Mouse (Mus musculus): ENCODE data around the gene Usp22. TPM values are rescaled to one million over a fixed set of nuclear protein-coding genes. Genes with fewer than 3 reads are reported as not detected.
A peak's percentile ranks its signal among the peaks of the same experiment; 100 is the strongest.
"Not testable (repeated sequence)": the region's sequence is repeated elsewhere in the genome, so short reads cannot be mapped to it uniquely, and the experiment has no call there.

The Usp22 gene
- polyA plus RNA-seq, 1 experiment from 2014 or later: 255 TPM

DNA sequence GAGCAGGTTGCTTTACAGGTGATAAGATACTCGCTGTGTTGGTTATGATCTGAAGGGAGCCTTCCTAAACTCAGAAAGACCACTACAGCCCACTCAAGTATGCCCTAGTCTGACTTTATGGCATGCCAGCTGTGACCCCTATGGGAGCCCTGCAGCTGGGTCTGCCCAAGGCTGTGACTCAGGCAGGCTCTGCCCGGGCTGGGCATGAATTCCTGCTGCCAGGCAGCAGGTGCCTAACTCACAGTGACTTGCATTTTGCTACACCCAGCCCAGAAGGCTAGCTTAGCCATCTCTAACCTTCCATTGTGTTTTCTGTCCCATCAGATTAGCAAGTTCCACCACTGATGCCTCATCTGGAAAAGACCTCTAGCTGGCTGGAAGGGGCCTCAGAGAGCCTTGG, 28.0 kb upstream of the Usp22 start:
- Histone ChIP-seq H3K9me3 (no peaks in the 10 kb centered on the region), H3K4me1 (replicated peaks) (no peaks in the 10 kb centered on the region), H3K27ac (no peak overlapping the region), H3K4me3 (no peak overlapping the region), H3K36me3 (no peaks in the 10 kb centered on the region), H3K27me3 (ENCODE audit: insufficient read depth, poor library complexity, severe bottlenecking) (no peaks in the 10 kb centered on the region)
- 82% methylated on average over 2 of the region's 2 CpGs for WGBS
- no peak for DNase-seq (ENCODE audit: low spot score)

DNA sequence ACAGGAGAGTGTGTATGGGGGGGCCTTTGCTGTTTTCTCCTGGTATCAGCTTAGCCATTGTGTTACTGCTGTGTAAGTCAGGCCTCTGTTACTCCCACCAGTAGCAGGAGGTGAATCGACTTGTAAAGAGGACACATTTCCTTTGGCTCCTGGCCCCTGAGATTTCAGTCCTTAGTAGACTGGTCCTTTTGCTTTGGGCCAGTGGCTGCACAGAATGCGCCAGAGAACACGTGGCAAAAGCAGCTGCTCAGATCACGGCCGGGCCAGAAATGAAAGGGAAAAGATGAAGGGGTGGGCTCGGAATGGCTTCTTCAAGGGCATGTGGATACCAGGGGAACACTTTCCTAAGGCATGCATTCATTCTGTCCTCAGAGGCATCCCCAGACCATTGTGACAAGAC, 27.3 kb upstream of the Usp22 start:
- H3K36me3 ChIP-seq: no peaks in the 10 kb centered on the region
- H3K9me3 ChIP-seq: no peaks in the 10 kb centered on the region
- WGBS: 72% methylated on average over 6 of the region's 6 CpGs
- no peak for DNase-seq (ENCODE audit: low spot score)
- no peaks in the 10 kb centered on the region for H3K4me1 ChIP-seq (replicated peaks)
- no peaks in the 10 kb centered on the region for H3K27me3 ChIP-seq (ENCODE audit: insufficient read depth, poor library complexity, severe bottlenecking)
- no peak overlapping the region for H3K4me3 ChIP-seq
- H3K27ac ChIP-seq: no peak overlapping the region

DNA sequence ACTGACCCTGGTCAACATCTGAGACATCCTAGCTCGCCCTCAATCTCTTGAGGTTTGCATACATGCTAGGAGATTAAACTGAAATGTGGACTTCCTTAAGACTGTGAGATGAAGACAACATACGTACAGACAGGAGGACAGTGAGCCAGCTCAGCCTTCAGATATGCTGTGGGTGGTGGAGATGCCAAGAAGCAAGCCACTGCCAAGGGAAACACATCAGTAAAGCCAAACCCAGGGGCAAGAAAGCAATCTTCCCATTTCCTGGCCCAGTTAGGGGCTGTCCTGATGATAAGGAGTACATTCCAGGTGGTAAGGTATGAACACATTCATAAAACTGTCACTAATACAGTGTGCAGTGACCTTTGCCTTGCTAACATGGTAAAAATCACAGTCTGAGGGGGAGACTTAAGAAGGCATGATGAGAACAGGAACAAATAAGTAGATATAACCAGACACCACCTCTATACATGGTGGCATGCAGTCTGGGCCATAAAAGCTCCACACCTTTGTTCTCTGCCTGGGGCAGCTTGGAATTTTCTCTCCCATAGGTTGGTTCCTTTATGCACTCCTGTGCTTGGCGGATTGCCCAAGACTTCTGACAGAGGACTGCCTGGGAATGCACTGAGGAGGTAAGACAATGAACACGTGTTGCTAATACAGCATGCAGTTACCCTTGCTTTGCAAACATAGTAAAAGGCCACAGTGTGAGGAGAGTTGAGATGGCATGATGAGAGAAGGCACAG, 24.9 kb upstream of the Usp22 start:
- no peaks in the 10 kb centered on the region for H3K27me3 ChIP-seq (ENCODE audit: insufficient read depth, poor library complexity, severe bottlenecking)
- no peak for DNase-seq (ENCODE audit: low spot score)
- no peak overlapping the region for H3K27ac ChIP-seq
- H3K9me3 ChIP-seq: no peaks in the 10 kb centered on the region
- no peak overlapping the region for H3K4me3 ChIP-seq
- no peaks in the 10 kb centered on the region for H3K36me3 ChIP-seq
- no peaks in the 10 kb centered on the region for H3K4me1 ChIP-seq (replicated peaks)
- WGBS: 80% methylated on average over 4 of the region's 4 CpGs

GRCm38 (mm10) chr11:61197935-61198334, 23.1 kb upstream of the Usp22 start:
- Histone ChIP-seq H3K36me3 (no peaks in the 10 kb centered on the region), H3K27ac (no peak overlapping the region)

DNA sequence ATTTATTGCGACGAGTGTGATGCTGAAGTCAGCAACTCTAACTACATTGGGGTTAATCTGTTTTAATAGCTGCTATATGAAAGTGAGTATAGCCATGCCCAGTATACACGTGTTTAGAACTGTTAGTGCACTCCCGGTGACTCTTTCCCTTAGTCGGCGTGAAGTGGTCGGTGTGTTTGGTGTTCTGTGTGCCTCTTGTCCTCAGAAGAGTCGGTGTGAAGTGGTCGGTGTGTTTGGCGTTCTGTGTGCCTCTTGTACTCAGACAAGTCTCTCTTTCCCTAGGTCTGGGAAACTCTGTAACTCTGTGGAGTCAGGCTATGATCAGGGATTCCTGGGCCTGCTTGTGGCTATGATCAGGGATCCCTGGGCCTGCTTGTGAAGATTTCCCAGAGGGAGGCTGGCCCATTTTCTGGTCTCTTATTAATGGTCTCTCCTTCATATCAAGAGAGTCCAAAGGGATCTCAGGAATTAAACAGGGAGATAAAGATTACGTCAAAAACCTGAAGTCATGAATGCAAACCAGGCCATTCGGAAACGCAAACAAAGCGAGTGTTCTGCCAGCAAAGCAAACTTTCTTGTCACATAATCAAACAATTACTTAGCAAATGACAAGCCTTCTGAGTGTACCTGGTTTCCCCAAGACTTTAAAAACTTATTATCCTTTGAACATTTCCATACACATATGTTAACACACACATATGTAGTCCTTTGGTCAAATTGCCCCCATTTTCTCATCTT, 21.9 kb upstream of the Usp22 start:
- Histone ChIP-seq H3K27ac (no peak overlapping the region), H3K27me3 (ENCODE audit: insufficient read depth, poor library complexity, severe bottlenecking) (no peaks in the 10 kb centered on the region), H3K9me3 (no peaks in the 10 kb centered on the region), H3K36me3 (no peaks in the 10 kb centered on the region), H3K4me3 (no peak overlapping the region), H3K4me1 (replicated peaks) (no peaks in the 10 kb centered on the region)
- WGBS: 87% methylated on average over 14 of the region's 14 CpGs
- no peak for DNase-seq (ENCODE audit: low spot score)

More at GRCm38 (mm10) chr11:61197935-61198334, 23.1 kb upstream of the Usp22 start:
- DNase-seq (ENCODE audit: low spot score): no peak
- H3K4me1 ChIP-seq (replicated peaks): no peaks in the 10 kb centered on the region
- no peaks in the 10 kb centered on the region for H3K27me3 ChIP-seq (ENCODE audit: insufficient read depth, poor library complexity, severe bottlenecking)
- no peak overlapping the region for H3K4me3 ChIP-seq
- no peaks in the 10 kb centered on the region for H3K9me3 ChIP-seq

DNA sequence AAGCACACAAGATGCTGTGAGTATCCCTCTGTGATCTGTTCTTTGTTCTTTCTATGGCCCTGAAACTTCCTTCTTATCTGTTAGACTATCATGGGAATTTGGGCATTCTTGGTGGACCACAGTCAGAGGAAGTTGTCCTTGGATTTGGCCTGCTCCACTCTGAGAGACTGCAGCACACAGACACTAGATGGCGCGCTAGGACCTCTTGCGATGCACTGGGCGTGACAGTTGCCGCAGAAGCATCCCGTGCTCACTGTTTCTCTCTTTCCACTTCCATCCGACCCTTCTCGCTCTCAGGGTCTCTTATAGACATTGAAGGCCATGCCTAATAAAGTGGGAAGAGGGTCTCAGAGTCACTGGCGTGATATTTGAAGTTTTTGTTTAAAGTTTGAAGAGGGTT, 18.5 kb upstream of the Usp22 start:
- peak; percentile 71 for DNase-seq (ENCODE audit: low spot score)
- H3K4me1 ChIP-seq (replicated peaks): no peaks in the 10 kb centered on the region
- no peaks in the 10 kb centered on the region for H3K9me3 ChIP-seq
- no peaks in the 10 kb centered on the region for H3K36me3 ChIP-seq
- no peaks in the 10 kb centered on the region for H3K27me3 ChIP-seq (ENCODE audit: insufficient read depth, poor library complexity, severe bottlenecking)
- WGBS: 15% methylated on average over 9 of the region's 9 CpGs
- H3K27ac ChIP-seq: no peak overlapping the region
- no peak overlapping the region for H3K4me3 ChIP-seq

DNA sequence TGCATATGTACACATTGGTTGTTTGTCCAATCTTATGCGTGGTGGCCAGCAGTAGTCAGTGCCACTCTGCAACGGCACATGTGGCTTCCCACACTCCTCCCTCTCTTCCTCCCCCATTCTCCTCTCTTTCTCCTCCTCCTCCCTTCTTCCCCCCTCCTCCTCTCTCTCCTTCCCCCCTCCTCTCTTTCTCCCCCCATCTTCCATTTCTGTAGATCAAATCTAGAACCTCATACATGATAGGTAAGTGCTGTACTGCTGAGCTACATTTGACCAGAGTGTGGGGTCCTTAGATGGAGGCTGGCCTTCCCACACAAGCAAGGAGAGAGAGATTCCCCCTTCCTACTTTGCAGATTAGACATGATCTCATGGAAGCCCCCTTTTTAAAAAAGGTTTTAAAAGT, 17.9 kb upstream of the Usp22 start:
- no peak overlapping the region for H3K27ac ChIP-seq
- no peak for DNase-seq (ENCODE audit: low spot score)
- 100% methylated on average over 2 of the region's 2 CpGs for WGBS
- H3K9me3 ChIP-seq: no peaks in the 10 kb centered on the region
- no peaks in the 10 kb centered on the region for H3K36me3 ChIP-seq
- no peaks in the 10 kb centered on the region for H3K4me1 ChIP-seq (replicated peaks)
- no peak overlapping the region for H3K4me3 ChIP-seq
- H3K27me3 ChIP-seq (ENCODE audit: insufficient read depth, poor library complexity, severe bottlenecking): no peaks in the 10 kb centered on the region

GRCm38 (mm10) chr11:61192123-61192522, 17.3 kb upstream of the Usp22 start:
- not testable (repeated sequence) for H3K36me3 ChIP-seq; H3K4me3 ChIP-seq; H3K4me1 ChIP-seq (replicated peaks); H3K27ac ChIP-seq; H3K27me3 ChIP-seq (ENCODE audit: insufficient read depth, poor library complexity, severe bottlenecking); DNase-seq (ENCODE audit: low spot score); H3K9me3 ChIP-seq
- 93% methylated on average over 8 of the region's 10 CpGs for WGBS

GRCm38 (mm10) chr11:61190776-61191175, 15.9 kb upstream of the Usp22 start:
- H3K4me1 ChIP-seq (replicated peaks): no peaks in the 10 kb centered on the region
- no peaks in the 10 kb centered on the region for H3K9me3 ChIP-seq
- H3K36me3 ChIP-seq: no peaks in the 10 kb centered on the region
- 72% methylated on average over 2 of the region's 2 CpGs for WGBS
- H3K4me3 ChIP-seq: no peak overlapping the region
- no peaks in the 10 kb centered on the region for H3K27me3 ChIP-seq (ENCODE audit: insufficient read depth, poor library complexity, severe bottlenecking)
- no peak overlapping the region for H3K27ac ChIP-seq
- no peak for DNase-seq (ENCODE audit: low spot score)

DNA sequence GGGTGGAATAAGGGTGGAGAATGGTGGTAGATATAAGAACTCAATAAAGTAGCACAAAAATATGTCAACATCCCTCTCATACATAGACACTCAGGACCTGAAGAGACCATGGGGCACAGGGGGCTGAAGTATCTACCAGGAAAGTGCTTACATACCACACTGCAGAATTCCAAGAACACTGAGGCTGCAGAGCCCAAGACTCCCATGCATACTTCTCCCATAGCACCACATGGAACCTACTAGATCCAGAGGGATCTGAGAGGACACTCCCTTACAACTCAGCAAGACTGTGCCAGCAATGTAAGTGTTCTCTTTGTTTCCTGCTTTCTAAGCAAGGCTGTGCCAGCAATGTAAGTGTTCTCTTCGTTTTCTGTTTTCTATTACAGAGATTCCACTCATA, 9.0 kb upstream of the Usp22 start:
- DNase-seq (ENCODE audit: low spot score): no peak
- no peak overlapping the region for H3K27ac ChIP-seq
- H3K9me3 ChIP-seq: no peaks in the 10 kb centered on the region
- no peaks in the 10 kb centered on the region for H3K27me3 ChIP-seq (ENCODE audit: insufficient read depth, poor library complexity, severe bottlenecking)
- no peaks in the 10 kb centered on the region; the same call in 1 of the 2 replicates for H3K4me1 ChIP-seq (replicated peaks)
- no peaks in the 10 kb centered on the region for H3K36me3 ChIP-seq
- WGBS: 80% methylated on average over 1 of the region's 1 CpGs
- no peak overlapping the region for H3K4me3 ChIP-seq

- DNase-seq (ENCODE audit: low spot score): no peak
- Histone ChIP-seq H3K4me3 (no peak overlapping the region), H3K27ac (no peak overlapping the region), H3K4me1 (replicated peaks) (no peaks in the 10 kb centered on the region; the same call in 1 of the 2 replicates), H3K27me3 (ENCODE audit: insufficient read depth, poor library complexity, severe bottlenecking) (no peaks in the 10 kb centered on the region), H3K36me3 (no peaks in the 10 kb centered on the region), H3K9me3 (no peaks in the 10 kb centered on the region)
Measured at GRCm38 (mm10) chr11:61181624-61182023, 6.8 kb upstream of the Usp22 start.

GRCm38 (mm10) chr11:61180361-61180760, 5.5 kb upstream of the Usp22 start:
- WGBS: 95% methylated on average over 3 of the region's 3 CpGs
- H3K36me3 ChIP-seq: no peaks in the 10 kb centered on the region
- H3K27me3 ChIP-seq (ENCODE audit: insufficient read depth, poor library complexity, severe bottlenecking): no peaks in the 10 kb centered on the region
- DNase-seq (ENCODE audit: low spot score): no peak
- no peaks in the 10 kb centered on the region for H3K9me3 ChIP-seq
- peaks cover 6% of the 10 kb centered on the region for H3K4me1 ChIP-seq (replicated peaks)
- H3K27ac ChIP-seq: no peak overlapping the region
- no peak overlapping the region for H3K4me3 ChIP-seq

DNA sequence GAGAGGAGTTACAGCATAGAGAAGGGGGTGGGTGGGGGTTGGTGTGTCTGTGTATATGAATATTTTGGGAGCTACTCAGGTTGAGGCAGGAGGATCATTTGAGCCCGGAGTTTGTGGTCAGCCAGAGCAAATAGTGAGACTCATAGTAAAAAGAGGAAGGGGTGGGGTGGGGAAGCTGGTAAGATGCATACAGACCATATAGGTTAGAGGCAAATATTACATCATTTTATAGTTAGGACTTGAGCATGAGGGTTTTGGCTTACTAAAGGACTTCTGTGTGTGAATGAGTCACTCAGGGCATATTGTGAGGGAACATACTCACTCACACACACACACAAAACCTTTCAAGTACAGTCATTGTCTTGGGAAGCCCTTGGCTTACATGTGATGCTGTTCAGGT, 1.5 kb upstream of the Usp22 start:
- H3K9me3 ChIP-seq: no peaks in the 10 kb centered on the region
- WGBS: 92% methylated on average over 1 of the region's 1 CpGs
- H3K36me3 ChIP-seq: peaks cover 11% of the 10 kb centered on the region
- H3K27me3 ChIP-seq (ENCODE audit: insufficient read depth, poor library complexity, severe bottlenecking): no peaks in the 10 kb centered on the region
- H3K4me3 ChIP-seq: no peak overlapping the region
- H3K27ac ChIP-seq: peak overlapping the region; percentile 100; the same call in 1 of the 2 replicates
- DNase-seq (ENCODE audit: low spot score): no peak
- H3K4me1 ChIP-seq (replicated peaks): peaks cover 26% of the 10 kb centered on the region
